8 mouse cellular contexts compared by ENCODE assay signal in the genomic region with DNA sequence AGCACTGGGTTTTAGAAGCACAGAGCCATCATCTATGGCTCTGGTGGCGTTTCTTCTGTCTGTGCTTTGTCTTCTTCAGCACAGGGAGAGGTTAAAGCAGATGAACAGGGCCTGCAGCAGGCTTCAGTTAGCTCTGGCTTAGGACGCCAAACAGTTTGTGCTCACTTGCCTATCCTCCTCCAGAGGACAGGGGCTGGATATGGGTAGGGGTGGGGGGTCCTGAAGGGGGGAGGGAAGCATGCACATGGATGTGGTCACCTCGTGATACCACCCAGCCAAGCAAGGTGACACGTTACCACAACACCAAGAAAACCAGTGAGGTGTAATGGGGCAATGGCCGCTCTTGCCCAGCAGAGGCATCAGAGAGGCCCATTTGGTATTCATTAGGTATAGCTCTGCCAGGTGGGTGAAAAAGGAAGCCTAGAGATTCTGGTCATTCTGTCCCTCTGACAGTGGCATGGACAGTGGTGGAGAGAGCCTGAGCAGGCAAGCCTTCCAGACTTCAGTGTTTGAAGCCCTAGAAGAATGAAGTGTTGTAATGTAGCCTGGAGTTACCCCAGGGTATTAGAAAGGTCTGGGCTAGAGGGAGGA.
DNase-seq lines count a peak whose midpoint lies in the region; ATAC-seq and TF ChIP-seq lines count a peak whose summit lies in the region.

No protein-coding gene starts in this region.

- no peaks in the 10 kb centered on the region for H3K36me3 ChIP-seq in kidney, postnatal 0 days (ENCODE audit: insufficient read depth, low read length)
- no peaks in the 10 kb centered on the region for H3K36me3 ChIP-seq in embryonic facial prominence, embryonic 12.5 days
- H3K36me3 ChIP-seq in hindbrain, embryonic 16.5 days (ENCODE audit: control insufficient read depth, insufficient read depth, low read length) = no peaks in the 10 kb centered on the region

- H3K9me3 ChIP-seq in kidney, postnatal 0 days (replicated peaks; ENCODE audit: low read length) = no peaks in the 10 kb centered on the region
- no peaks in the 10 kb centered on the region for H3K9me3 ChIP-seq in embryonic facial prominence, embryonic 12.5 days
- no peaks in the 10 kb centered on the region for H3K9me3 ChIP-seq in hindbrain, embryonic 16.5 days (ENCODE audit: control insufficient read depth, low read length)

- H3K4me1 ChIP-seq in kidney, postnatal 0 days (replicated peaks; ENCODE audit: insufficient read depth, low read length) = 0 out of 2 replicates have a peak, but pooled peaks cover 4% of the 10 kb centered on the region
- peaks cover 24% of the 10 kb centered on the region for H3K4me1 ChIP-seq in embryonic facial prominence, embryonic 12.5 days
- H3K4me1 ChIP-seq in hindbrain, embryonic 16.5 days (ENCODE audit: control insufficient read depth, insufficient read depth, low read depth, low read length) = peaks cover 14% of the 10 kb centered on the region

- DNase-seq in kidney, postnatal 0 days (ENCODE audit: low spot score) = peak; percentile 9
- DNase-seq in kidney, adult 8-10 months = no peak
- peak; percentile 19 for DNase-seq in retina, embryonic 14.5 days (ENCODE audit: low spot score)
- DNase-seq in ovary, postnatal 36 days (ENCODE audit: low spot score) = no peak
- no peak for DNase-seq in right cerebral cortex, postnatal 4 days
- DNase-seq in neural tube, embryonic 10.5 days (ENCODE audit: extremely low spot score, low spot score) = no peak

- no peak overlapping the region for H3K9ac ChIP-seq in kidney, postnatal 0 days (ENCODE audit: low read depth, low read length)
- H3K9ac ChIP-seq in embryonic facial prominence, embryonic 12.5 days = no peak overlapping the region
- H3K9ac ChIP-seq in hindbrain, embryonic 16.5 days (ENCODE audit: low read depth, low read length) = no peak overlapping the region

- peak overlapping the region; percentile 47; the same call in 1 of the 2 replicates for H3K27ac ChIP-seq in kidney, postnatal 0 days
- H3K27ac ChIP-seq in embryonic facial prominence, embryonic 12.5 days = peak overlapping the region; percentile 90
- peak overlapping the region; percentile 44; the same call in 1 of the 2 replicates for H3K27ac ChIP-seq in hindbrain, embryonic 16.5 days (ENCODE audit: low read depth, low read length)

- ATAC-seq in kidney, postnatal 0 days (replicated peaks; ENCODE audit: low FRiP score, low read depth) = no peak
- ATAC-seq in embryonic facial prominence, embryonic 12.5 days (ENCODE audit: insufficient number of reproducible peaks, insufficient read depth, low FRiP score, low TSS enrichment) = no peak
- no peak for ATAC-seq in hindbrain, embryonic 16.5 days

- WGBS in kidney, postnatal 0 days = 54% methylated on average over 5 of the region's 5 CpGs
- 19% methylated on average over 5 of the region's 5 CpGs for WGBS in embryonic facial prominence, embryonic 12.5 days
- WGBS in hindbrain, embryonic 16.5 days = 65% methylated on average over 5 of the region's 5 CpGs

- no peaks in the 10 kb centered on the region for H3K27me3 ChIP-seq in kidney, postnatal 0 days (ENCODE audit: insufficient read depth, low read length)
- H3K27me3 ChIP-seq in embryonic facial prominence, embryonic 12.5 days = no peaks in the 10 kb centered on the region
- H3K27me3 ChIP-seq in hindbrain, embryonic 16.5 days (replicated peaks; ENCODE audit: control insufficient read depth, insufficient read depth, low read length) = no peaks in the 10 kb centered on the region

- H3K4me3 ChIP-seq in kidney, postnatal 0 days (replicated peaks; ENCODE audit: low read depth, low read length) = no peak overlapping the region
- no peak overlapping the region for H3K4me3 ChIP-seq in embryonic facial prominence, embryonic 12.5 days
- H3K4me3 ChIP-seq in hindbrain, embryonic 16.5 days (ENCODE audit: low read length) = no peak overlapping the region

- TF ChIP-seq CTCF in kidney, postnatal 0 days (IDR thresholded peaks at IDR 0.05; ENCODE audit: low read depth) = peak; percentile 38; the same call in 1 of the 2 replicates

- no peak overlapping the region for H3K4me2 ChIP-seq in kidney, postnatal 0 days (ENCODE audit: low read length)
- 0 out of 2 replicates have a peak overlapping the region, but pooled peaks have one; percentile 7 for H3K4me2 ChIP-seq in embryonic facial prominence, embryonic 12.5 days (replicated peaks)
- no peak overlapping the region for H3K4me2 ChIP-seq in hindbrain, embryonic 16.5 days (ENCODE audit: low read length)

Comparison
In these comparisons a context has a peak if more than half of its experiments do, and no peak if none do; other contexts are left out.
1. DNase-seq: peak in kidney, postnatal 0 days (single experiment) and retina, embryonic 14.5 days (single experiment); none in kidney, adult 8-10 months (0 of 2), ovary, postnatal 36 days (single experiment), right cerebral cortex, postnatal 4 days (single experiment) and neural tube, embryonic 10.5 days (single experiment).
2. Peak in every context shown above with its lines, with median percentiles within 50 percentile points of each other: H3K27ac ChIP-seq.